Mouse (Mus musculus): Measurements from ENCODE around the gene Tmem59l.

DNA sequence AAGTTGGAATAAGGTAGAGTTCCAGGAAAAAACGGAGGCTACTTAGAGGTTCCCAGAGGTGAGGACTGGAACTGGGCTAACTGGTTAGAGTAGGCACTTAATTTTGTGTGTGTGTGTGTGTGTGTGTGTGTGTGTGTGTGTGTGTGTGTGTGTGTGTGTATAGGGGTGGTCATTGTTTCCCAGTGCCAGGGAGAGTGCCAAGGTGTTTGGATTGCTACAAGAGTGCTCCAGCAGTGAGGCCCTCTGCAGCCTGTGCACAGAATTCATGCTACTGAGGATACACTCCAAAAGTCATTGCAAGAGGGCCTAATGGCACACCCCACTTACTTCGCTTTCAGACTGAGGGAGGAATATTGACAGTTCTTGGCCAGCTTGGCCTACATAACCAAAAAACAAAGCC, 4.2 kb downstream of the Tmem59l start:
- no peak for TF ChIP-seq POLR2A (IDR thresholded peaks at IDR 0.05; ENCODE audit: borderline replicate concordance, extremely low read depth, low read depth, low read length)
- TF ChIP-seq CTCF (IDR thresholded peaks at IDR 0.05; ENCODE audit: insufficient read depth, low read length) = no peak
